Comparison of ENCODE assay signal across 20 mouse cellular contexts in genomic region chr5:147879971-147880682, GRCm38 (mm10). TPM values are rescaled to one million over a fixed set of nuclear protein-coding genes. Genes with fewer than 3 reads are reported as not detected.
A peak's percentile ranks its signal among the peaks of the same experiment; 100 is the strongest.
DNase-seq lines count a peak whose midpoint lies in the region; ATAC-seq and TF ChIP-seq lines count a peak whose summit lies in the region.
"Had no signal": no experiment of that assay in that cellular context is flagged by ENCODE, and none has a peak within 500 bp of the region (broad histone marks: within the 10 kb centered on the region; RNA-seq: fewer than 3 reads in every experiment).

No protein-coding gene starts in this region.

- H3K4me1 ChIP-seq in intestine, postnatal 0 days (replicated peaks; ENCODE audit: control insufficient read depth, insufficient read depth, low read length), result no peaks in the 10 kb centered on the region
- H3K4me1 ChIP-seq: kidney, embryonic 15.5 days; neural tube, embryonic 13.5 days had no signal

- H3K4me3 ChIP-seq in intestine, postnatal 0 days (ENCODE audit: low read depth, low read length), result no peak overlapping the region
- H3K4me3 ChIP-seq: erythroblast, embryonic 14.5 days; kidney, embryonic 15.5 days; neural tube, embryonic 13.5 days had no signal

- peaks cover 65% of the 10 kb centered on the region for H3K36me3 ChIP-seq in intestine, postnatal 0 days (ENCODE audit: control insufficient read depth, insufficient read depth)

- H3K4me2 ChIP-seq in intestine, postnatal 0 days (replicated peaks; ENCODE audit: low read depth), result no peak overlapping the region
- H3K4me2 ChIP-seq: kidney, embryonic 15.5 days; midbrain, embryonic 11.5 days; neural tube, embryonic 13.5 days had no signal

- no peak for TF ChIP-seq CTCF in intestine, postnatal 0 days (IDR thresholded peaks at IDR 0.05; ENCODE audit: low read depth)

- peak; percentile 92 for ATAC-seq in intestine, postnatal 0 days
- peak; percentile 67 for ATAC-seq in megakaryocyte progenitor cell, adult 5-6 weeks (replicated peaks; ENCODE audit: poor library complexity)
- ATAC-seq: CD4-positive, CD25-positive, alpha-beta regulatory T cell, adult 4 months; forebrain, postnatal 0 days had no signal

- peak overlapping the region; percentile 64 for H3K27ac ChIP-seq in intestine, postnatal 0 days (ENCODE audit: low read depth, low read length)
- H3K27ac ChIP-seq: kidney, embryonic 15.5 days; neural tube, embryonic 13.5 days had no signal

- no peak overlapping the region for H3K9ac ChIP-seq in intestine, postnatal 0 days (ENCODE audit: low read depth, low read length)
- H3K9ac ChIP-seq: forebrain, postnatal 0 days; kidney, embryonic 15.5 days; neural tube, embryonic 13.5 days had no signal

- H3K27me3 ChIP-seq in intestine, postnatal 0 days (replicated peaks; ENCODE audit: control insufficient read depth, insufficient read depth, low read length), result no peaks in the 10 kb centered on the region
- H3K27me3 ChIP-seq: kidney, embryonic 15.5 days; neural tube, embryonic 13.5 days had no signal

- peak; percentile 48 to 49 for DNase-seq in adrenal gland, adult (ENCODE audit: inconsistent age in 2 of 2, low spot score in 1 of 2)
- DNase-seq in adrenal gland, adult 8-10 months, result no peak
- peak; percentile 31 for DNase-seq in adrenal gland, postnatal 25 days
- DNase-seq in spleen, adult 12 weeks (ENCODE audit: low spot score), result no peak
- no peak for DNase-seq in layer of hippocampus, adult 9-10 months (ENCODE audit: low spot score)
- no peak for DNase-seq in heart, adult 9 months (ENCODE audit: low spot score in 2 of 2)
- DNase-seq: cerebellum, postnatal 36 days; forebrain, postnatal 0 days; heart, postnatal 4 days; lung, adult 2 months; lung, postnatal 36 days; right cerebral cortex, postnatal 14 days; thymus, postnatal 25 days had no signal

- WGBS in intestine, postnatal 0 days, result 60% methylated on average over 17 of the region's 17 CpGs

- H3K9me3 ChIP-seq in intestine, postnatal 0 days (ENCODE audit: control insufficient read depth), result no peaks in the 10 kb centered on the region
- H3K9me3 ChIP-seq: kidney, embryonic 15.5 days; neural tube, embryonic 13.5 days had no signal

RNA-seq across cellular contexts. Expression of gene Slc46a3, which starts 14.5 kb away (rescaled TPM):
- total RNA-seq in adrenal gland, adult 8-10 months (2022), result 10 to 100 TPM; 15.2 to 32.1 (median 26.2) TPM
- 21.1 and 28.5 TPM in 2 replicates for total RNA-seq in adrenal gland, postnatal 25 days (2021)
- 263 and 296 TPM in 2 replicates for polyA plus RNA-seq in intestine, postnatal 0 days (2015; fragmentation: Nextera tagmentation; extraction: Ambion mirVana)
- 3.9 and 4.5 TPM in 2 replicates for total RNA-seq in megakaryocyte progenitor cell, adult 5-6 weeks (2015)
- total RNA-seq in megakaryocyte progenitor cell, adult 5-6 weeks (2017), result 1.6 and 3.9 TPM in 2 replicates

RNA-seq across cellular contexts. Expression of gene Pomp, which starts 19.9 kb away (rescaled TPM):
- total RNA-seq in adrenal gland, adult 8-10 months (2022), result 100 to 1,000 TPM; 172 to 235 (median 197) TPM
- 209 and 246 TPM in 2 replicates for total RNA-seq in adrenal gland, postnatal 25 days (2021)
- polyA plus RNA-seq in intestine, postnatal 0 days (2015; fragmentation: Nextera tagmentation; extraction: Ambion mirVana), result 492 and 500 TPM in 2 replicates
- total RNA-seq in megakaryocyte progenitor cell, adult 5-6 weeks (2015), result 194 and 211 TPM in 2 replicates
- 141 and 205 TPM in 2 replicates for total RNA-seq in megakaryocyte progenitor cell, adult 5-6 weeks (2017)

Comparison
In these comparisons a context has a peak if more than half of its experiments do, and no peak if none do; other contexts are left out.
1. DNase-seq: peak in adrenal gland, adult (2 of 2) and adrenal gland, postnatal 25 days (single experiment); none in adrenal gland, adult 8-10 months (single experiment), spleen, adult 12 weeks (single experiment), layer of hippocampus, adult 9-10 months (single experiment) and heart, adult 9 months (0 of 2).